Mouse (Mus musculus) intestine, embryonic 14.5 days (tissue): ENCODE measurements around the gene 4932411N23Rik. TPM values are rescaled to one million over a fixed set of nuclear protein-coding genes. Genes with fewer than 3 reads are reported as not detected.
"Not testable (repeated sequence)": the region's sequence is repeated elsewhere in the genome, so short reads cannot be mapped to it uniquely, and the experiment has no call there.

Source experiments
- ATAC-seq: fragments of 200-750 bp; cut with Nextera tagmentation; replicated peaks from 2 replicates; pipeline ENCODE4 v1.8.0; 2017; ENCODE audit warnings: low read depth, moderate number of reproducible peaks, moderate TSS enrichment, moderate library complexity; ENCODE audit not compliant: low FRiP score, low TSS enrichment
- DNase-seq: peaks from one replicate; pipeline ENCODE4 v3.0.0-alpha.2; 2018; ENCODE audit warnings: low spot score
- H3K27ac ChIP-seq: fragments of 300-500 bp; sonication (generic); 2 replicates; pipeline ENCODE4 v1.5.1; 2014; ENCODE audit warnings: low read depth, mild to moderate bottlenecking, control low read depth
- H3K27me3 ChIP-seq: fragments of 300-500 bp; sonication (generic); replicated peaks from 2 replicates; pipeline ENCODE4 v1.6.1; 2014; ENCODE audit warnings: low read length, control low read depth; ENCODE audit not compliant: control insufficient read depth, insufficient read depth
- H3K36me3 ChIP-seq: fragments of 300-500 bp; sonication (generic); 2 replicates; pipeline ENCODE4 v1.6.1; 2014; ENCODE audit warnings: low read length, control low read depth; ENCODE audit not compliant: control insufficient read depth, insufficient read depth
- H3K4me1 ChIP-seq: fragments of 300-500 bp; sonication (generic); replicated peaks from 2 replicates; pipeline ENCODE4 v1.6.1; 2014; ENCODE audit warnings: low read length, control low read depth, mixed read lengths; ENCODE audit not compliant: control insufficient read depth, insufficient read depth
- H3K4me2 ChIP-seq: fragments of 300-500 bp; sonication (generic); 2 replicates; pipeline ENCODE4 v1.6.1; 2014; ENCODE audit warnings: low read length
- H3K4me3 ChIP-seq: fragments of 300-500 bp; sonication (generic); 2 replicates; pipeline ENCODE4 v1.5.1; 2014; ENCODE audit warnings: low read depth, low read length, control low read depth, mixed read lengths
- H3K9ac ChIP-seq: fragments of 300-500 bp; sonication (generic); 2 replicates; pipeline ENCODE4 v1.6.1; 2014; ENCODE audit warnings: mild to moderate bottlenecking, low read length
- H3K9me3 ChIP-seq: fragments of 300-500 bp; sonication (generic); 2 replicates; pipeline ENCODE4 v1.6.1; 2016; ENCODE audit warnings: low read length, control low read depth; ENCODE audit not compliant: control insufficient read depth
- WGBS: fragments of 180-500 bp; shearing (Covaris S2); extraction: QIAGEN DNeasy Blood & Tissue Kit; methylation state at CpG from one replicate; pipeline ENCODE4 v1.1.7; 2014; 5-methylcytosine and 5-hydroxymethylcytosine counted together
- polyA plus RNA-seq: library from polyadenylated mRNA; unstranded; fragments of >200 nt; fragmentation: Nextera tagmentation; extraction: Ambion mirVana; gene quantifications from 2 replicates; pipeline ENCODE4 v1.2.1, GENCODE M21; 2014

Gene 4932411N23Rik
- polyA plus RNA-seq = not detected in 2 replicates

DNA sequence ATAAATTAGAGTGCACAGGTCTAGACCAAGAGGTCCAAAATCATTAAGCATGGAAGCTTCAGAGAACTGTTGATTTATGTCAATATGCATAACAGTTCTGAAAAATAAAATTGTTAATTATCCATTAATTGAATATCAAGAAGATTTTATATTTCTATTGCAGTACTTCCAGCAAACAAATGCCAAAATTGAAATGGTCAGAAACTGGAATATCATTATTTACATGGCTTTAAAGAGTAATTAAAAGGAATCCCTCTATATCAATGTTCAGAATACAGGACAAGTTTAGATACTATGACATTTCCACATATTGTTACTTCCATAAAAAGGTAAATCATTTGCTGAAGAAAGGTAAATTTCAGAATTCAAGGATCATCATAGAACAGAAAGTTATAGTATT, at the start of gene 4932411N23Rik:
4932411N23Rik (minus strand) TSS at position 101 of the 400 bp plus-strand sequence.
- DNase-seq (no peak), ATAC-seq (no peak)
- Histone ChIP-seq H3K4me2 (no peak within 1 kb of the TSS), H3K27me3 (no peaks in the 10 kb centered on the region), H3K9me3 (no peaks in the 10 kb centered on the region), H3K36me3 (no peaks in the 10 kb centered on the region), H3K9ac (no peak within 1 kb of the TSS), H3K4me1 (no peaks in the 10 kb centered on the region), H3K27ac (no peak within 1 kb of the TSS), H3K4me3 (no peak within 1 kb of the TSS)

DNA sequence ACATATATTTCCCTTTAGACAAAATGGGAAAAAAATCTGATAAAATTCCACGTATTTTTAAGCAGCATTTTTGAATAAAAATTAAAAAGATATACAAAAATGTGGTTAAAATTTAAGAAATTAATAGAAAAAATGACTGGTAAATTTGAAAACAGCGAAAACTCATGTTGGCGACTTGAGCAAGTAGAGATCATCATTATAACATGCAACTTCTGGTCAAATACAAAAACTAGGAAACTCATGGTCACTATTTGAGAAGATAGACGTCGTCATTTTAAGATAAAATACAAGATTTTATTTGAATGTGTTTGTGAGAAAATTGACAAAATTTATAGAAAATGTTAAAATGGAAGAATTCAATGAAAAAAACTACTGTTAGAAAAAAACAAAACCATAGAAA, 35.8 kb downstream of the 4932411N23Rik start:
- DNase-seq (no peak), ATAC-seq (no peak)
- H3K36me3 ChIP-seq = no peaks in the 10 kb centered on the region
- H3K27ac ChIP-seq = no peak overlapping the region
- H3K9me3 ChIP-seq = no peaks in the 10 kb centered on the region
- no peak overlapping the region for H3K4me3 ChIP-seq
- H3K4me1 ChIP-seq = no peaks in the 10 kb centered on the region
- no peaks in the 10 kb centered on the region for H3K27me3 ChIP-seq
- WGBS = 87% methylated on average over 5 of the region's 5 CpGs
- no peak overlapping the region for H3K4me2 ChIP-seq
- H3K9ac ChIP-seq = no peak overlapping the region

DNA sequence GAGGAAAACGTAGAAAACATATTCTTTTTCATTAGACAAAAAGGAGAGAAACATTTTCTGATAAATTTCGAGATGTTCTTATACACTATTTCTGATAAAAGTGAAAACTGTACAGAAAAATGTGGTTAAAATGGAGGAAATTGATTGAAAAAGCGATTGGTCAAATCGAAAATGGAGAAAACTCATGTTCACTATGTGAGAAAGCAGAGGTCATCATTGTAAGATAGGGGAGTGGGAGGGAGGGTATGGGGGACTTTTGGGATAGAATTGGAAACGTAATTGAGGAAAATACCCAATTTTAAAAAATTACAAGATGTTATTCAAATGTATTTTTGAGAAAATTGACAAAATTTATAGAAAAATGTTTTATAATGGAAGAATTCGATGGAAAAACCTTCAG, 38.0 kb downstream of the 4932411N23Rik start:
- not testable (repeated sequence) for H3K9me3 ChIP-seq, H3K9ac ChIP-seq, DNase-seq, H3K27ac ChIP-seq, H3K4me2 ChIP-seq, H3K4me3 ChIP-seq, ATAC-seq, H3K36me3 ChIP-seq, H3K27me3 ChIP-seq, H3K4me1 ChIP-seq
- 83% methylated on average over 5 of the region's 6 CpGs for WGBS

DNA sequence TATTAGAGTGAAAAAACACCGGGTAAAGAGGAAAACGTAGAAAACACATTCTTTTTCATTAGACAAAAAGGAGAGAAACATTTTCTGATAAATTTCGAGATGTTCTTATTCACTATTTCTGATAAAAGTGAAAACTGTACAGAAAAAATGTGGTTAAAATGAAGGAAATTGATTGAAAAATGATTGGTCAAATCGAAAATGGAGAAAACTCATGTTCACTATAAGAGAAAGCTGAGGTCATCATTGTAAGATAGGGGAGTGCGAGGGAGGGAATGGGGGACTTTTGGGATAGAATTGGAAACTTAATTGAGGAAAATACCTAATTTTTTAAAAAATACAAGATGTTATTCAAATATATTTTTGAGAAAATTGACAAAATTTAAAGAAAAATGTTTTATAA, 40.8 kb downstream of the 4932411N23Rik start:
- WGBS = 81% methylated on average over 5 of the region's 5 CpGs
- H3K4me3 ChIP-seq, H3K36me3 ChIP-seq, H3K27ac ChIP-seq, H3K9ac ChIP-seq, H3K4me1 ChIP-seq, H3K4me2 ChIP-seq, H3K9me3 ChIP-seq, H3K27me3 ChIP-seq, DNase-seq, ATAC-seq: not testable (repeated sequence)

DNA sequence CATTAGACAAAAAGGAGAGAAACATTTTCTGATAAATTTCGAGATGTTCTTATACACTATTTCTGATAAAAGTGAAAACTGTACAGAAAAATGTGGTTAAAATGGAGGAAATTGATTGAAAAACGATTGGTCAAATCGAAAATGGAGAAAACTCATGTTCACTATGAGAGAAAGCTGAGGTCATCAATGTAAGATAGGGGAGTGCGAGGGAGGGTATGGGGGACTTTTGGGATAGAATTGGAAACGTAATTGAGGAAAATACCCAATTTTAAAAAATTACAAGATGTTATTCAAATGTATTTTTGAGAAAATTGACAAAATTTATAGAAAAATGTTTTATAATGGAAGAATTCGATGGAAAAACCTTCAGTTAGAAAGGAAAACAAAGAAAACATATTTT, 42.2 kb downstream of the 4932411N23Rik start:
- DNase-seq, H3K27me3 ChIP-seq, H3K9me3 ChIP-seq, H3K36me3 ChIP-seq, H3K27ac ChIP-seq, ATAC-seq, H3K4me2 ChIP-seq, H3K4me3 ChIP-seq, H3K4me1 ChIP-seq, H3K9ac ChIP-seq: not testable (repeated sequence)
- WGBS = 80% methylated on average over 4 of the region's 6 CpGs

Other genes starting within 250 kb of the 4932411N23Rik start
- not detected in 2 replicates for gene Gm382, start 224.1 kb upstream of the 4932411N23Rik start, polyA plus RNA-seq